Mouse (Mus musculus): ENCODE measurements at regions not wholly inside any gene's neighbourhood (a gene's known extent, or its start where the extent isn't known, plus 50 kb on each side); places are given as distances from the start of the nearest gene placed in this dataset.

- TF ChIP-seq POLR2A (IDR thresholded peaks at IDR 0.05; ENCODE audit: borderline replicate concordance, extremely low read depth, low read depth, low read length) (no peak), CTCF (IDR thresholded peaks at IDR 0.05; ENCODE audit: insufficient read depth, low read length) (no peak)
Observed at GRCm38 (mm10) chr4:82148129-82149064, 557.2 kb downstream of the Nfib start.
